Mouse (Mus musculus): ENCODE measurements around the gene Entpd2. TPM values are rescaled to one million over a fixed set of nuclear protein-coding genes. Genes with fewer than 3 reads are reported as not detected.

Entpd2 gene
- polyA plus RNA-seq, 1 experiment from 2014 or later = 0.31 TPM

- no peak overlapping the region for H3K4me3 ChIP-seq
- no peak for DNase-seq (ENCODE audit: low spot score)
- H3K27me3 ChIP-seq (ENCODE audit: insufficient read depth, poor library complexity, severe bottlenecking) = peaks cover 25% of the 10 kb centered on the region
- no peaks in the 10 kb centered on the region for H3K9me3 ChIP-seq
- H3K36me3 ChIP-seq = peaks cover 9% of the 10 kb centered on the region
- H3K27ac ChIP-seq = no peak overlapping the region
- WGBS = 89% methylated on average over 3 of the region's 3 CpGs
- peaks cover 42% of the 10 kb centered on the region for H3K4me1 ChIP-seq (replicated peaks)
Measured at GRCm38 (mm10) chr2:25369996-25370395, 25.7 kb upstream of the Entpd2 start.

DNA sequence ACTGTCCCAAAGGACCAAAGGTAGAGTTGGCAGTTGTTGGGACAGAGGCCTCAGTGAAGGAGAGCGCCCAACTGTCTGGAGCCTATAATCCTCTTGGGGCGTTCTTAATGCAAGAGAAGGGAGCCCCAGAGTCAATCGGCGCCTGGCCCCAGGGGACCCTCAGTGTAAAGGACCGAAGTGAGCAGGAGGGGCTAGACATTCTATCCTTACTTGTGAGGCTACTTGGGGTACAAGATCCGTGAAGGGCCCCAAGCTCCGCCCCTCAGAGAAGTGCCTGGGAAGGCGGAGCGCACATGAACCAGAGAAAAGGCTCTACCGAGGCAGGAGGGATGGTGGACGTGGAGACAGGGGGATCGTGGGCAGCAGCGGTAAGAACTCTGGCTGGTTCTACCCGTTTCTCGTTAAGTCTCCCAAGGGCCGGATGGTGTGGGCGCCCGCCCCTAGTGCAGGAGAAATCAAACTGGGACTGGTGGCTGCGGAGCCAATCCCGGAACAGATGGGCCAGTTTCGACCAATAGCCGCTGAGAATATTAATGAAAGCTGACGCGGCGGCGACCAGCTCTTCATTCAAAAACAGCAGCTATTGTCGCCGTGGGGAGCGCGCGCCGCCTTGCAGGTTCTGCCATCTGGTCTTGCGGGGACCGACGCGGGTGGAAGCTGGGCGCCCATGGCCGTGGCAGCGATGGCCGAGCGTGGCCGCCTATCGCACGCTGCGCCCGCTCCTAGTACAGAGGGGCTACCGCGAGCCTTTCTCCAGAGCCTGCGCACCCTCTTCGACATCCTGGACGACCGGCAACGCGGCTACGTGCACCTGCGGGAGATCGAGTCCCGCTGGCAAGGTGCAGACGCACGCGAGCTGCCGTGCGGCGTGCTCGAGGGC lies 23.7 kb upstream of the Entpd2 start, which contains the start of gene Sapcd2:
Gene Sapcd2 (plus strand): TSS at position 558 of the 880 bp plus-strand sequence.
- Histone ChIP-seq H3K27ac (peak within 1 kb of the TSS; percentile 94), H3K36me3 (peaks cover 29% of the 10 kb centered on the region)
- under 1% methylated on average over 65 of the region's 65 CpGs for WGBS

GRCm38 (mm10) chr2:25372644-25373391 lies 22.9 kb upstream of the Entpd2 start:
- Histone ChIP-seq H3K4me3 (peak overlapping the region; percentile 91), H3K27me3 (ENCODE audit: insufficient read depth, poor library complexity, severe bottlenecking) (peaks cover 6% of the 10 kb centered on the region), H3K36me3 (peaks cover 37% of the 10 kb centered on the region), H3K4me1 (replicated peaks) (peaks cover 37% of the 10 kb centered on the region), H3K27ac (peak overlapping the region; percentile 94), H3K9me3 (no peaks in the 10 kb centered on the region)
- DNase-seq (ENCODE audit: low spot score) = no peak
- 2% methylated on average over 42 of the region's 42 CpGs for WGBS

More for the DNA sequence above, 23.7 kb upstream of the Entpd2 start, which contains the start of gene Sapcd2:
- Histone ChIP-seq H3K9me3 (no peaks in the 10 kb centered on the region), H3K27me3 (ENCODE audit: insufficient read depth, poor library complexity, severe bottlenecking) (peaks cover 6% of the 10 kb centered on the region), H3K4me1 (replicated peaks) (peaks cover 37% of the 10 kb centered on the region), H3K4me3 (peak within 1 kb of the TSS; percentile 91)
- DNase-seq (ENCODE audit: low spot score) = peak; percentile 92

DNA sequence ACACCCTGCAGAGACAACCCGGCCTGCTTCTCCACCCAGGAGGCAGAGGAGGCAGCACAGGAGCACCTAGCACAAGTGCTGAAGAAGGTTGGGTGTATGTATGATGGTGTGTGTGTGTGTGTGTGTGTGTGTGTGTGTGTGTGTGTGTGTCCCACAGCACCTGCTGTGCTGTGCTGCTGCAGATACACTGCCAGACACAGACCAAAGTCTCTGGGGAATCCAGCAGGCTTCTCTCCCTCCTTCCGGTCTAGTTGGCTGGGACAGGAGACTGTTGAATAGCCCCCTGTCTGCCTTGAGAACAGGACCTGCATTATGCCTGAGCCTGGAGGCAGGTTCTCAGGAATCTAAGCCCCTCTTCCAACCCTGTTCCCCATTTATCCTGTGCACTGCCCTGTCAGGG lies 22.2 kb upstream of the Entpd2 start:
- peaks cover 37% of the 10 kb centered on the region for H3K4me1 ChIP-seq (replicated peaks)
- no peaks in the 10 kb centered on the region for H3K9me3 ChIP-seq
- WGBS = 44% methylated on average over 2 of the region's 2 CpGs
- peaks cover 43% of the 10 kb centered on the region for H3K36me3 ChIP-seq
- peaks cover 6% of the 10 kb centered on the region for H3K27me3 ChIP-seq (ENCODE audit: insufficient read depth, poor library complexity, severe bottlenecking)
- H3K27ac ChIP-seq = peak overlapping the region; percentile 94; the same call in 1 of the 2 replicates
- H3K4me3 ChIP-seq = peak overlapping the region; percentile 91
- no peak for DNase-seq (ENCODE audit: low spot score)

GRCm38 (mm10) chr2:25376589-25376988 lies 19.1 kb upstream of the Entpd2 start:
- no peak overlapping the region for H3K27ac ChIP-seq
- H3K36me3 ChIP-seq = peaks cover 49% of the 10 kb centered on the region
- WGBS = 54% methylated on average over 4 of the region's 4 CpGs
- H3K4me3 ChIP-seq = no peak overlapping the region
- peaks cover 32% of the 10 kb centered on the region for H3K4me1 ChIP-seq (replicated peaks)
- no peaks in the 10 kb centered on the region for H3K9me3 ChIP-seq
- H3K27me3 ChIP-seq (ENCODE audit: insufficient read depth, poor library complexity, severe bottlenecking) = no peaks in the 10 kb centered on the region
- DNase-seq (ENCODE audit: low spot score) = peak; percentile 37

- DNase-seq (ENCODE audit: low spot score) = no peak
- H3K27ac ChIP-seq = no peak overlapping the region
Measured at GRCm38 (mm10) chr2:25384492-25384891, 11.2 kb upstream of the Entpd2 start.

GRCm38 (mm10) chr2:25391266-25391665 lies 4.4 kb upstream of the Entpd2 start:
- H3K9me3 ChIP-seq = no peaks in the 10 kb centered on the region
- no peaks in the 10 kb centered on the region for H3K36me3 ChIP-seq
- no peak overlapping the region for H3K27ac ChIP-seq
- H3K4me3 ChIP-seq = no peak overlapping the region
- H3K4me1 ChIP-seq (replicated peaks) = peaks cover 20% of the 10 kb centered on the region
- DNase-seq (ENCODE audit: low spot score) = no peak
- peaks cover 25% of the 10 kb centered on the region for H3K27me3 ChIP-seq (ENCODE audit: insufficient read depth, poor library complexity, severe bottlenecking)
- WGBS = 72% methylated on average over 5 of the region's 5 CpGs

More at GRCm38 (mm10) chr2:25384492-25384891, 11.2 kb upstream of the Entpd2 start:
- no peaks in the 10 kb centered on the region for H3K27me3 ChIP-seq (ENCODE audit: insufficient read depth, poor library complexity, severe bottlenecking)
- H3K9me3 ChIP-seq = no peaks in the 10 kb centered on the region
- no peaks in the 10 kb centered on the region for H3K36me3 ChIP-seq
- no peak overlapping the region for H3K4me3 ChIP-seq
- 81% methylated on average over 5 of the region's 5 CpGs for WGBS
- no peaks in the 10 kb centered on the region for H3K4me1 ChIP-seq (replicated peaks)

- Histone ChIP-seq H3K4me3 (no peak overlapping the region), H3K27ac (no peak overlapping the region), H3K4me1 (replicated peaks) (peaks cover 28% of the 10 kb centered on the region), H3K36me3 (no peaks in the 10 kb centered on the region), H3K9me3 (no peaks in the 10 kb centered on the region), H3K27me3 (ENCODE audit: insufficient read depth, poor library complexity, severe bottlenecking) (peaks cover 58% of the 10 kb centered on the region)
- WGBS = 34% methylated on average over 3 of the region's 3 CpGs
- no peak for DNase-seq (ENCODE audit: low spot score)
Measured at GRCm38 (mm10) chr2:25394281-25395221, 1.1 kb upstream of the Entpd2 start.

- no peak overlapping the region for H3K27ac ChIP-seq
- no peaks in the 10 kb centered on the region for H3K36me3 ChIP-seq
- no peak for DNase-seq (ENCODE audit: low spot score)
- peak overlapping the region; percentile 53 for H3K4me3 ChIP-seq
- peaks cover 34% of the 10 kb centered on the region for H3K4me1 ChIP-seq (replicated peaks)
- peaks cover 79% of the 10 kb centered on the region for H3K27me3 ChIP-seq (ENCODE audit: insufficient read depth, poor library complexity, severe bottlenecking)
- no peaks in the 10 kb centered on the region for H3K9me3 ChIP-seq
- 32% methylated on average over 3 of the region's 3 CpGs for WGBS
Measured at GRCm38 (mm10) chr2:25396597-25396983, 916 bp downstream of the Entpd2 start.

DNA sequence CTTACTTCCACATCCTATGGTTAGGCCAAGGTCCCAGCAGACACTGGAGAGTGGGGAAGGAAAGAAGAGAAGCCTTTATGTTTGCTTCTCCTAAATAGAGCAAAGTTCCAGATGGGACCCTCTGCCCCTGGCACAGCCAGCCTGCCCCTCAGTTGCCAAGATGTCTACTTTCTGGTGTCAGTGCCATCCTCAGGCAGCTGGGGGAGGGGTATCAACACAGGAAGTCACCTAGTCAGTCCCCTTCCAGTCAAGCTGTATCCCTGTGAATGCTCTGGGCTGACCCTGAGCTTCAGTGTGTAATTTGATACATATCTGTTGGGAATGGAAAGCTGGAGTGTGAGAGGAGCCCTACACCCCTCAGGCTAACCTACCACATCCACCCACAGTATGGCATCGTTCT lies 1.3 kb downstream of the Entpd2 start:
- Histone ChIP-seq H3K27me3 (ENCODE audit: insufficient read depth, poor library complexity, severe bottlenecking) (peaks cover 83% of the 10 kb centered on the region), H3K9me3 (no peaks in the 10 kb centered on the region), H3K27ac (no peak overlapping the region), H3K4me1 (replicated peaks) (peaks cover 34% of the 10 kb centered on the region), H3K36me3 (no peaks in the 10 kb centered on the region), H3K4me3 (no peak overlapping the region)
- DNase-seq (ENCODE audit: low spot score) = no peak
- 54% methylated on average over 1 of the region's 1 CpGs for WGBS

DNA sequence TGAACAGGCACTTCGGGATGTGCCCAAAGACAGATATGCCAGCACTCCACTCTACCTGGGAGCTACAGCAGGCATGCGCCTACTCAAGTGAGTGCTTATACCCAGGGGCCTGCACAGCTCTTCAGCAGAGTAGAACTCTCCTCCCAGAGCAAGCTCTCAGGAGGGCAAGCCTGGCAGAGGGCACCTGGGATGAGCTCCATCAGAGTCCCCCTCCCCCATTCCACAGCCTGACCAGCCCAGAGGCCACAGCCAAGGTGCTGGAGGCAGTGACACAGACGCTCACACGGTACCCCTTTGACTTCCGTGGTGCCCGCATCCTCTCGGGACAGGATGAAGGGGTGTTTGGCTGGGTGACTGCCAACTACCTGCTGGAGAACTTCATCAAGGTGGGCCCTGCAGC lies 2.4 kb downstream of the Entpd2 start:
- WGBS = 94% methylated on average over 7 of the region's 7 CpGs
- peaks cover 43% of the 10 kb centered on the region for H3K4me1 ChIP-seq (replicated peaks)
- H3K27ac ChIP-seq = no peak overlapping the region
- no peak for DNase-seq (ENCODE audit: low spot score)
- H3K4me3 ChIP-seq = no peak overlapping the region
- no peaks in the 10 kb centered on the region for H3K36me3 ChIP-seq
- no peaks in the 10 kb centered on the region for H3K9me3 ChIP-seq
- H3K27me3 ChIP-seq (ENCODE audit: insufficient read depth, poor library complexity, severe bottlenecking) = peaks cover 93% of the 10 kb centered on the region

- peaks cover 100% of the 10 kb centered on the region for H3K27me3 ChIP-seq (ENCODE audit: insufficient read depth, poor library complexity, severe bottlenecking)
- H3K9me3 ChIP-seq = no peaks in the 10 kb centered on the region
- no peak within 1 kb of the TSS for H3K4me3 ChIP-seq
- H3K4me1 ChIP-seq (replicated peaks) = peaks cover 53% of the 10 kb centered on the region
- no peak for DNase-seq (ENCODE audit: low spot score)
- no peaks in the 10 kb centered on the region for H3K36me3 ChIP-seq
- 66% methylated on average over 8 of the region's 8 CpGs for WGBS
- H3K27ac ChIP-seq = no peak within 1 kb of the TSS
Measured at GRCm38 (mm10) chr2:25399051-25399450, 3.4 kb downstream of the Entpd2 start, which contains the start of gene Npdc1. Gene Npdc1 (plus strand): TSS chr2:25399351.

All from hindbrain, embryonic 10.5 days (tissue).